Mouse (Mus musculus): Measurements from ENCODE around the gene Mmp2.

DNA sequence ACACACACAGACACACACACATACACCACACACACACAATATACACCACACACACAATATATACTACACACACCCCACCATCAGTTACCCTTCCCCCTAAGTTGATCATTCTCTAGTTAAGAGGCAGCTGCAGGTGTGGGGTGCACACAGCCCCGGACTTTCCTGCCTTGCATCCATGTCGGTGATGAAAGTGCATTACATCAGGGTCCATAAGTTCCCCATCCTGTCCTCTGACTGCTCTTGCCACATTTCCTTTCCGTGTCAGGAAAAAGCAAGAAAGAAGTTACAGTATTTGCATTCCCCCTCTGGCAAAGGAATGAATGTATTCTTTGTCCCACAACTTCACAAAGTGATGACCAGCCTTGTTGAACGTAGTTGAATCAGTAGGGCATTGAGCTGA lies 54.2 kb downstream of the Mmp2 start:
- no peak for TF ChIP-seq CTCF (conservative IDR thresholded peaks at IDR 0.05; ENCODE audit: low read length)
- TF ChIP-seq NANOG (IDR thresholded peaks at IDR 0.05; ENCODE audit: borderline replicate concordance, low read length): no peak
